Mouse (Mus musculus) heart, adult 2 months (tissue): ENCODE results near the gene Olfr1018. TPM values are rescaled to one million over a fixed set of nuclear protein-coding genes. Genes with fewer than 3 reads are reported as not detected.

Experiments used
- DNase-seq, 2 experiments: peaks; one replicate each; pipeline ENCODE4 v3.0.0; 2021
- H3K27ac ChIP-seq: fragments of 200-600 bp; 2 replicates; pipeline ENCODE4 v1.8.1; 2022
- H3K27me3 ChIP-seq: fragments of 200-500 bp; 2 replicates; pipeline ENCODE4 v1.6.1; 2012; ENCODE audit warnings: mild to moderate bottlenecking, low read length, inconsistent platforms, mixed read lengths; ENCODE audit not compliant: control insufficient read depth, insufficient read depth
- H3K36me3 ChIP-seq: fragments of 200-500 bp; 2 replicates; pipeline ENCODE4 v1.6.1; 2012; ENCODE audit warnings: low read length, inconsistent platforms; ENCODE audit not compliant: control insufficient read depth, insufficient read depth
- H3K4me1 ChIP-seq: fragments of 200-500 bp; 2 replicates; pipeline ENCODE4 v1.6.1; 2011; ENCODE audit warnings: low read length; ENCODE audit not compliant: control insufficient read depth, insufficient read depth
- H3K4me3 ChIP-seq: fragments of 200-600 bp; 2 replicates; pipeline ENCODE4 v1.8.1; 2022
- H3K79me2 ChIP-seq: fragments of 200-500 bp; replicated peaks from 2 replicates; pipeline ENCODE4 v1.6.1; 2012; ENCODE audit warnings: mild to moderate bottlenecking, inconsistent platforms, low read length, moderate library complexity, mixed read lengths; ENCODE audit not compliant: control insufficient read depth, insufficient read depth
- H3K9ac ChIP-seq: fragments of 200-500 bp; 2 replicates; pipeline ENCODE4 v1.6.1; 2012; ENCODE audit warnings: low read depth, mild to moderate bottlenecking, control low read depth, inconsistent platforms, low read length, mixed read lengths
- CTCF ChIP-seq: fragments of 200-600 bp; IDR thresholded peaks from 2 replicates; pipeline ENCODE4 v1.8.1; 2022; ENCODE audit warnings: antibody characterized with exemption, mild to moderate bottlenecking, moderate library complexity
- EP300 ChIP-seq: fragments of 200-500 bp; IDR thresholded peaks from 2 replicates; pipeline ENCODE4 v1.6.1; 2011; ENCODE audit warnings: low read depth, low read length, control low read depth; ENCODE audit not compliant: insufficient read depth
- POLR2A ChIP-seq: fragments of 200-500 bp; IDR thresholded peaks from 2 replicates; pipeline ENCODE4 v1.6.1; 2011; ENCODE audit warnings: mild to moderate bottlenecking, low read depth, low read length, control low read depth; ENCODE audit not compliant: insufficient read depth
- WGBS: fragments of 180-500 bp; shearing (Covaris S2); methylation state at CpG from one replicate; pipeline ENCODE4 v1.1.7; 2018; 5-methylcytosine and 5-hydroxymethylcytosine counted together
- intact Hi-C: fragments of 180-260 bp; cut with DNase I; formaldehyde crosslinking; loops from one replicate; pipeline ENCODE4 v1.15.1; 2025
- polyA plus RNA-seq: library from polyadenylated mRNA; depleted of rRNA; stranded (reverse); fragments of >200 nt; gene quantifications from 2 replicates; pipeline ENCODE4 v1.2.3, GENCODE M21; 2012; rRNA removed
- total RNA-seq, 2 experiments: library from RNA; stranded (reverse); gene quantifications; 2 replicates each; pipeline ENCODE4 v1.2.3; 2021

Gene Olfr1018
- total and polyA plus RNA-seq, 3 experiments, result not detected

GRCm38 (mm10) chr2:85845383-85845782 lies 27.1 kb downstream of the Olfr1018 start, which contains the start of gene Olfr1019:
Gene Olfr1019, minus strand, starts transcription at chr2:85845483.
- no peak within 1 kb of the TSS for H3K4me3 ChIP-seq
- H3K36me3 ChIP-seq, result no peaks in the 10 kb centered on the region
- no peak within 1 kb of the TSS for H3K27ac ChIP-seq
- no peaks in the 10 kb centered on the region for H3K27me3 ChIP-seq
- DNase-seq, result no peak
- H3K4me1 ChIP-seq, result no peaks in the 10 kb centered on the region
- TF ChIP-seq EP300 (no peak), CTCF (no peak)
- H3K79me2 ChIP-seq, result no peaks in the 10 kb centered on the region
- intact Hi-C loops, result no loop called here
- no peak within 1 kb of the TSS for H3K9ac ChIP-seq

GRCm38 (mm10) chr2:85846730-85847129 lies 28.5 kb downstream of the Olfr1018 start, which contains the start of gene Olfr1020:
Gene Olfr1020, plus strand, starts transcription at chr2:85847030.
- H3K4me3 ChIP-seq, result no peak within 1 kb of the TSS
- no peaks in the 10 kb centered on the region for H3K36me3 ChIP-seq
- H3K4me1 ChIP-seq, result no peaks in the 10 kb centered on the region
- H3K27ac ChIP-seq, result no peak within 1 kb of the TSS
- no peak within 1 kb of the TSS for H3K9ac ChIP-seq
- intact Hi-C loops, result no loop called here
- TF ChIP-seq POLR2A (no peak), CTCF (no peak), EP300 (no peak)
- no peak for DNase-seq
- no peaks in the 10 kb centered on the region for H3K27me3 ChIP-seq
- WGBS, result 68% methylated on average over 1 of the region's 1 CpGs
- H3K79me2 ChIP-seq, result no peaks in the 10 kb centered on the region

- no peaks in the 10 kb centered on the region for H3K27me3 ChIP-seq
- no peaks in the 10 kb centered on the region for H3K36me3 ChIP-seq
- H3K4me3 ChIP-seq, result no peak within 1 kb of the TSS
- H3K79me2 ChIP-seq, result no peaks in the 10 kb centered on the region
- intact Hi-C loops, result no loop called here
- H3K9ac ChIP-seq, result no peak within 1 kb of the TSS
- no peak for DNase-seq
- no peak for TF ChIP-seq POLR2A
- TF ChIP-seq EP300, result no peak
- no peak for TF ChIP-seq CTCF
- no peaks in the 10 kb centered on the region for H3K4me1 ChIP-seq
- H3K27ac ChIP-seq, result no peak within 1 kb of the TSS
- 43% methylated on average over 2 of the region's 2 CpGs for WGBS
These were observed 50.0 kb downstream of the Olfr1018 start, which contains the start of gene Olfr1022 for GRCm38 (mm10) chr2:85868294-85868693. Gene Olfr1022, plus strand, starts transcription at chr2:85868594.

Other genes with a start within 250 kb of the Olfr1018 start
- not detected for gene Olfr996, start 239.3 kb upstream of the Olfr1018 start, total RNA-seq
- gene Olfr996, start 239.3 kb upstream of the Olfr1018 start, polyA plus RNA-seq, result not detected in 2 replicates
- not detected for gene Olfr998, start 229.5 kb upstream of the Olfr1018 start, total RNA-seq
- not detected in 2 replicates for gene Olfr998, start 229.5 kb upstream of the Olfr1018 start, polyA plus RNA-seq
- gene Olfr1000, start 206.6 kb upstream of the Olfr1018 start, total RNA-seq, result not detected
- not detected in 2 replicates for gene Olfr1000, start 206.6 kb upstream of the Olfr1018 start, polyA plus RNA-seq
- gene Olfr1002, start 167.8 kb upstream of the Olfr1018 start, total RNA-seq, result not detected
- not detected in 2 replicates for gene Olfr1002, start 167.8 kb upstream of the Olfr1018 start, polyA plus RNA-seq
- not detected for gene Olfr154, start 154.0 kb upstream of the Olfr1018 start, total RNA-seq
- gene Olfr154, start 154.0 kb upstream of the Olfr1018 start, polyA plus RNA-seq, result not detected in 2 replicates
- not detected for gene Olfr1006, start 139.7 kb upstream of the Olfr1018 start, total RNA-seq
- gene Olfr1006, start 139.7 kb upstream of the Olfr1018 start, polyA plus RNA-seq, result not detected in 2 replicates
- not detected for gene Olfr1008, start 129.0 kb upstream of the Olfr1018 start, total RNA-seq
- gene Olfr1008, start 129.0 kb upstream of the Olfr1018 start, polyA plus RNA-seq, result not detected in 2 replicates
- not detected for gene Olfr1009, start 103.1 kb upstream of the Olfr1018 start, total RNA-seq
- not detected in 2 replicates for gene Olfr1009, start 103.1 kb upstream of the Olfr1018 start, polyA plus RNA-seq
- gene Olfr1012, start 55.7 kb upstream of the Olfr1018 start, total RNA-seq, result not detected
- gene Olfr1012, start 55.7 kb upstream of the Olfr1018 start, polyA plus RNA-seq, result not detected in 2 replicates
- gene Olfr1013, start 51.4 kb upstream of the Olfr1018 start, total RNA-seq, result not detected
- not detected in 2 replicates for gene Olfr1013, start 51.4 kb upstream of the Olfr1018 start, polyA plus RNA-seq
- not detected for gene Olfr1014, start 45.8 kb upstream of the Olfr1018 start, total RNA-seq
- gene Olfr1014, start 45.8 kb upstream of the Olfr1018 start, polyA plus RNA-seq, result not detected in 2 replicates
- not detected for gene Olfr1015, start 36.5 kb upstream of the Olfr1018 start, total RNA-seq
- gene Olfr1015, start 36.5 kb upstream of the Olfr1018 start, polyA plus RNA-seq, result not detected in 2 replicates
- not detected for gene Olfr1016, start 15.9 kb upstream of the Olfr1018 start, total RNA-seq
- gene Olfr1016, start 15.9 kb upstream of the Olfr1018 start, polyA plus RNA-seq, result not detected in 2 replicates
- not detected for gene Olfr1019, start 27.0 kb downstream of the Olfr1018 start, total RNA-seq
- gene Olfr1019, start 27.0 kb downstream of the Olfr1018 start, polyA plus RNA-seq, result not detected in 2 replicates
- gene Olfr1020, start 28.6 kb downstream of the Olfr1018 start, total RNA-seq, result not detected
- not detected in 2 replicates for gene Olfr1020, start 28.6 kb downstream of the Olfr1018 start, polyA plus RNA-seq
- not detected for gene Olfr1022, start 50.1 kb downstream of the Olfr1018 start, total RNA-seq
- gene Olfr1022, start 50.1 kb downstream of the Olfr1018 start, polyA plus RNA-seq, result not detected in 2 replicates
- not detected for gene Olfr1023, start 67.2 kb downstream of the Olfr1018 start, total RNA-seq
- not detected in 2 replicates for gene Olfr1023, start 67.2 kb downstream of the Olfr1018 start, polyA plus RNA-seq
- not detected for gene Olfr1024, start 86.6 kb downstream of the Olfr1018 start, total RNA-seq
- not detected in 2 replicates for gene Olfr1024, start 86.6 kb downstream of the Olfr1018 start, polyA plus RNA-seq
- not detected for gene Olfr1025-ps1, start 96.7 kb downstream of the Olfr1018 start, total RNA-seq
- gene Olfr1025-ps1, start 96.7 kb downstream of the Olfr1018 start, polyA plus RNA-seq, result not detected in 2 replicates
- gene Olfr1026, start 103.1 kb downstream of the Olfr1018 start, total RNA-seq, result not detected
- not detected in 2 replicates for gene Olfr1026, start 103.1 kb downstream of the Olfr1018 start, polyA plus RNA-seq
- not detected for gene Olfr1028, start 132.0 kb downstream of the Olfr1018 start, total RNA-seq
- not detected in 2 replicates for gene Olfr1028, start 132.0 kb downstream of the Olfr1018 start, polyA plus RNA-seq
- not detected for gene Olfr1029, start 155.4 kb downstream of the Olfr1018 start, total RNA-seq
- 0.20 TPM in 2 replicates for gene Olfr1029, start 155.4 kb downstream of the Olfr1018 start, polyA plus RNA-seq
- not detected for gene Olfr1030, start 160.8 kb downstream of the Olfr1018 start, total RNA-seq
- not detected in 2 replicates for gene Olfr1030, start 160.8 kb downstream of the Olfr1018 start, polyA plus RNA-seq
- not detected for gene Olfr1031, start 171.8 kb downstream of the Olfr1018 start, total RNA-seq
- not detected in 2 replicates for gene Olfr1031, start 171.8 kb downstream of the Olfr1018 start, polyA plus RNA-seq
- gene Olfr1032, start 187.1 kb downstream of the Olfr1018 start, total RNA-seq, result not detected
- gene Olfr1032, start 187.1 kb downstream of the Olfr1018 start, polyA plus RNA-seq, result not detected in 2 replicates
- 1 to 10 TPM; 4.7 to 7.0 TPM for gene Olfr1033, start 202.2 kb downstream of the Olfr1018 start, total RNA-seq
- 1.6 and 4.5 TPM in 2 replicates for gene Olfr1033, start 202.2 kb downstream of the Olfr1018 start, polyA plus RNA-seq
- under 1 TPM; 0.10 to 0.16 TPM for gene Olfr1034, start 227.4 kb downstream of the Olfr1018 start, total RNA-seq
- gene Olfr1034, start 227.4 kb downstream of the Olfr1018 start, polyA plus RNA-seq, result 0.20 and 0.73 TPM in 2 replicates